Mouse (Mus musculus): ENCODE data around the gene Tgif1.
"Not testable (repeated sequence)": the region's sequence is repeated elsewhere in the genome, so short reads cannot be mapped to it uniquely, and the experiment has no call there.

- not testable (repeated sequence) for TF ChIP-seq CTCF (IDR thresholded peaks at IDR 0.05; ENCODE audit: low read depth, low read length); POLR2A (IDR thresholded peaks at IDR 0.05; ENCODE audit: extremely low read depth, insufficient read depth, low read length)
Measured at GRCm38 (mm10) chr17:70827463-70828179, 25.7 kb downstream of the Tgif1 start.

All from liver, adult 2 months (tissue).